Mouse (Mus musculus) gastrocnemius, postnatal 4 days (tissue): ENCODE results near the gene Ldhal6b. TPM values are rescaled to one million over a fixed set of nuclear protein-coding genes. Genes with fewer than 3 reads are reported as not detected.

Source experiments
- microRNA-seq: library from miRNA; unstranded; fragments of <30 nt; microRNA quantifications from one replicate; pipeline ENCODE4 v1.2.0, GENCODE M21; 2021
- total RNA-seq, 2 experiments: library from RNA; stranded (reverse); gene quantifications; 2 replicates each; pipeline ENCODE4 v1.2.3; 2021

Ldhal6b gene
- total RNA-seq, 2 experiments from 2014 or later = 0.91 to 1.1 TPM

Small RNA genes within 50 kb of the gene (microRNA-seq; reads per million reads assigned to microRNA genes)
- gene Gm22475 = not detected

Other genes starting within 250 kb of the Ldhal6b start
- 100 to 1,000 TPM; 120 to 128 TPM for gene Tmem242, start 21.5 kb upstream of the Ldhal6b start, total RNA-seq
- 1 to 10 TPM; 4.8 to 5.1 TPM for gene Zdhhc14, start 73.8 kb upstream of the Ldhal6b start, total RNA-seq